Mouse (Mus musculus): ENCODE data around the gene Acoxl.

Gene Acoxl

GRCm38 (mm10) chr2:127939206-127939605 is 100.5 kb downstream of the Acoxl start:
- DNase-seq (ENCODE audit: low spot score), result no peak

- DNase-seq (ENCODE audit: low spot score), result no peak
Observed at GRCm38 (mm10) chr2:127960579-127960978, 121.9 kb downstream of the Acoxl start.

GRCm38 (mm10) chr2:127961154-127961553 is 122.5 kb downstream of the Acoxl start:
- peak; percentile 48 for DNase-seq (ENCODE audit: low spot score)

- peak; percentile 51 for DNase-seq (ENCODE audit: low spot score)
Observed at GRCm38 (mm10) chr2:127961802-127962433, 123.2 kb downstream of the Acoxl start.

GRCm38 (mm10) chr2:127968944-127969343 is 130.3 kb downstream of the Acoxl start:
- no peak for DNase-seq (ENCODE audit: low spot score)

GRCm38 (mm10) chr2:127976276-127976675 is 137.6 kb downstream of the Acoxl start:
- no peak for DNase-seq (ENCODE audit: low spot score)

GRCm38 (mm10) chr2:127978601-127979230 is 140.0 kb downstream of the Acoxl start:
- no peak for DNase-seq (ENCODE audit: low spot score)

- DNase-seq (ENCODE audit: low spot score), result no peak
Observed at GRCm38 (mm10) chr2:127982610-127983009, 143.9 kb downstream of the Acoxl start.

GRCm38 (mm10) chr2:127983301-127983700 is 144.6 kb downstream of the Acoxl start:
- DNase-seq (ENCODE audit: low spot score), result no peak

- DNase-seq (ENCODE audit: low spot score), result no peak
Observed at GRCm38 (mm10) chr2:127983981-127984380, 145.3 kb downstream of the Acoxl start.

GRCm38 (mm10) chr2:127987706-127988105 is 149.0 kb downstream of the Acoxl start:
- DNase-seq (ENCODE audit: low spot score), result no peak

GRCm38 (mm10) chr2:127990856-127991479 is 152.3 kb downstream of the Acoxl start:
- no peak for DNase-seq (ENCODE audit: low spot score)

GRCm38 (mm10) chr2:127991656-127992055 is 153.0 kb downstream of the Acoxl start:
- DNase-seq (ENCODE audit: low spot score), result no peak

- no peak for DNase-seq (ENCODE audit: low spot score)
Observed at GRCm38 (mm10) chr2:128008662-128009423, 170.2 kb downstream of the Acoxl start.

- no peak for DNase-seq (ENCODE audit: low spot score)
Observed at GRCm38 (mm10) chr2:128014613-128015012, 175.9 kb downstream of the Acoxl start.

GRCm38 (mm10) chr2:128015602-128016001 is 176.9 kb downstream of the Acoxl start:
- no peak for DNase-seq (ENCODE audit: low spot score)

- no peak for DNase-seq (ENCODE audit: low spot score)
Observed at GRCm38 (mm10) chr2:128020039-128020907, 181.6 kb downstream of the Acoxl start.

GRCm38 (mm10) chr2:128020908-128021193 is 182.2 kb downstream of the Acoxl start:
- DNase-seq (ENCODE audit: low spot score), result no peak

GRCm38 (mm10) chr2:128023855-128024254 is 185.2 kb downstream of the Acoxl start:
- no peak for DNase-seq (ENCODE audit: low spot score)

- DNase-seq (ENCODE audit: low spot score), result no peak
Observed at GRCm38 (mm10) chr2:128027696-128028095, 189.0 kb downstream of the Acoxl start.

- DNase-seq (ENCODE audit: low spot score), result no peak
Observed at GRCm38 (mm10) chr2:128029968-128030367, 191.3 kb downstream of the Acoxl start.

- DNase-seq (ENCODE audit: low spot score), result no peak
Observed at GRCm38 (mm10) chr2:128032111-128032510, 193.4 kb downstream of the Acoxl start.

All from testis, postnatal 10 days (tissue).